Mouse (Mus musculus) CH12.LX (cell line): ENCODE results near the gene Padi1. TPM values are rescaled to one million over a fixed set of nuclear protein-coding genes. Genes with fewer than 3 reads are reported as not detected.

Source experiments
- DNase-seq: peaks from one replicate; pipeline ENCODE4 v3.0.0-alpha.2; 2013; ENCODE audit errors: extremely low read depth
- H3K27ac ChIP-seq: 2 replicates; pipeline ENCODE4 v1.5.1; 2012; ENCODE audit warnings: low read depth, mild to moderate bottlenecking, control low read depth, moderate library complexity; ENCODE audit not compliant: insufficient read depth
- H3K27me3 ChIP-seq: replicated peaks from 2 replicates; pipeline ENCODE3; 2012; ENCODE audit warnings: inconsistent platforms
- H3K36me3 ChIP-seq, 2 experiments: replicated peaks in 1 of 2; 2 replicates each; pipeline versions ENCODE3 to v1.6.1; 2012; ENCODE audit warnings: inconsistent platforms in 1 of 2, low read length in 1 of 2, mild to moderate bottlenecking in 1 of 2, mixed read lengths in 1 of 2, moderate library complexity in 1 of 2; ENCODE audit not compliant: control insufficient read depth in 1 of 2, insufficient read depth in 1 of 2
- H3K4me1 ChIP-seq, 2 experiments: 2 replicates each; pipeline ENCODE4 v1.6.1; 2012; ENCODE audit warnings: inconsistent platforms in 1 of 2, moderate library complexity in 1 of 2; ENCODE audit not compliant: insufficient read depth in 2 of 2, control insufficient read depth in 1 of 2
- H3K4me2 ChIP-seq: 2 replicates; pipeline ENCODE4 v1.6.1; 2012; ENCODE audit warnings: low read depth, mild to moderate bottlenecking, control low read depth; ENCODE audit not compliant: poor library complexity, insufficient read depth, severe bottlenecking
- H3K4me3 ChIP-seq, 3 experiments: fragments of 150-350 bp in 1 of 3; sonication (generic) in 1 of 3; replicated peaks in 1 of 3; 2 replicates each; pipeline versions ENCODE3 to v1.5.1; 2011 to 2012; ENCODE audit warnings: low read depth in 2 of 3, low read length in 2 of 3, mild to moderate bottlenecking in 2 of 3, moderate library complexity in 2 of 3, control low read depth in 1 of 3, improper control_type of control experiment in 1 of 3, inconsistent platforms in 1 of 3, mixed read lengths in 1 of 3; ENCODE audit not compliant: poor library complexity in 1 of 3
- H3K79me2 ChIP-seq: replicated peaks from 2 replicates; pipeline ENCODE4 v1.6.1; 2012; ENCODE audit warnings: mild to moderate bottlenecking, moderate library complexity; ENCODE audit not compliant: control insufficient read depth, poor library complexity, insufficient read depth, severe bottlenecking; ENCODE audit errors: extremely low read depth
- H3K9ac ChIP-seq: 2 replicates; pipeline ENCODE4 v1.6.1; 2012; ENCODE audit warnings: low read depth, mild to moderate bottlenecking, control low read depth, moderate library complexity; ENCODE audit not compliant: insufficient read depth
- H3K9me3 ChIP-seq: replicated peaks from 2 replicates; pipeline ENCODE3; 2012; ENCODE audit warnings: low read length, inconsistent platforms, mixed read lengths
- CHD1 ChIP-seq: IDR thresholded peaks from 2 replicates; pipeline ENCODE4 v1.6.1; 2012; ENCODE audit warnings: low read depth, low read length, improper control_type of control experiment, inconsistent platforms
- CHD2 ChIP-seq: IDR thresholded peaks from 2 replicates; pipeline ENCODE4 v1.6.1; 2011; ENCODE audit warnings: low read length, improper control_type of control experiment
- CTCF ChIP-seq, 2 experiments: IDR thresholded peaks in 1 of 2; conservative IDR thresholded peaks in 1 of 2; 2 replicates each; pipeline ENCODE4 v1.5.1; 2011 to 2012; ENCODE audit warnings: low read depth in 2 of 2, low read length in 2 of 2, improper control_type of control experiment in 1 of 2, inconsistent platforms in 1 of 2, mild to moderate bottlenecking in 1 of 2, moderate library complexity in 1 of 2
- E2F4 ChIP-seq: IDR thresholded peaks from 2 replicates; pipeline ENCODE4 v1.6.1; 2011; ENCODE audit warnings: low read depth, low read length, improper control_type of control experiment; ENCODE audit not compliant: insufficient replicate concordance
- ELF1 ChIP-seq: IDR thresholded peaks from 2 replicates; pipeline ENCODE4 v1.6.1; 2014; ENCODE audit warnings: low read depth, mild to moderate bottlenecking, inconsistent platforms, low read length, improper control_type of control experiment
- GABPA ChIP-seq: IDR thresholded peaks from 2 replicates; pipeline ENCODE4 v1.6.1; 2012; ENCODE audit warnings: low read depth, low read length, improper control_type of control experiment, inconsistent platforms; ENCODE audit not compliant: insufficient replicate concordance
- HCFC1 ChIP-seq: IDR thresholded peaks from 2 replicates; pipeline ENCODE4 v1.6.1; 2012; ENCODE audit warnings: low read depth, mild to moderate bottlenecking, inconsistent platforms, low read length, improper control_type of control experiment
- JUN ChIP-seq: IDR thresholded peaks from 2 replicates; pipeline ENCODE4 v1.6.1; 2011; ENCODE audit warnings: low read depth, mild to moderate bottlenecking, low read length, improper control_type of control experiment, moderate library complexity; ENCODE audit not compliant: insufficient read depth
- MAFK ChIP-seq: IDR thresholded peaks from 2 replicates; pipeline ENCODE4 v1.6.1; 2011; ENCODE audit warnings: low read length, improper control_type of control experiment; ENCODE audit not compliant: insufficient replicate concordance
- MAZ ChIP-seq: IDR thresholded peaks from 2 replicates; pipeline ENCODE4 v1.6.1; 2012; ENCODE audit warnings: low read depth, mild to moderate bottlenecking, inconsistent platforms, low read length, improper control_type of control experiment, moderate library complexity
- MEF2A ChIP-seq: IDR thresholded peaks from 2 replicates; pipeline ENCODE4 v1.6.1; 2014; ENCODE audit warnings: low read depth, mild to moderate bottlenecking, inconsistent platforms, low read length, improper control_type of control experiment, borderline replicate concordance
- MYC ChIP-seq: IDR thresholded peaks from 2 replicates; pipeline ENCODE4 v1.6.1; 2011; ENCODE audit warnings: low read depth, mild to moderate bottlenecking, improper control_type of control experiment, low read length
- NELFE ChIP-seq: IDR thresholded peaks from 2 replicates; pipeline ENCODE4 v1.6.1; 2011; ENCODE audit warnings: low read depth, low read length, improper control_type of control experiment
- PAX5 ChIP-seq: IDR thresholded peaks from 2 replicates; pipeline ENCODE4 v1.6.1; 2012; ENCODE audit warnings: low read length, inconsistent platforms, mixed read lengths
- POLR2A ChIP-seq: IDR thresholded peaks from 2 replicates; pipeline ENCODE4 v1.6.1; 2011; ENCODE audit warnings: low read depth, mild to moderate bottlenecking, improper control_type of control experiment, low read length
- RAD21 ChIP-seq: IDR thresholded peaks from 2 replicates; pipeline ENCODE4 v1.6.1; 2011; ENCODE audit warnings: low read depth, mild to moderate bottlenecking, low read length, improper control_type of control experiment, moderate library complexity
- RCOR1 ChIP-seq: conservative IDR thresholded peaks from 2 replicates; pipeline ENCODE4 v1.6.1; 2012; ENCODE audit warnings: low read depth, mild to moderate bottlenecking, inconsistent platforms, low read length, improper control_type of control experiment
- SMC3 ChIP-seq: IDR thresholded peaks from 2 replicates; pipeline ENCODE4 v1.6.1; 2011; ENCODE audit warnings: low read depth, low read length, improper control_type of control experiment
- TBP ChIP-seq: conservative IDR thresholded peaks from 2 replicates; pipeline ENCODE4 v1.6.1; 2011; ENCODE audit warnings: low read depth, low read length, improper control_type of control experiment
- TCF12 ChIP-seq: IDR thresholded peaks from 2 replicates; pipeline ENCODE4 v1.6.1; 2014; ENCODE audit warnings: low read depth, mild to moderate bottlenecking, inconsistent platforms, low read length, improper control_type of control experiment
- UBTF ChIP-seq: IDR thresholded peaks from 2 replicates; pipeline ENCODE4 v1.6.1; 2012; ENCODE audit warnings: low read depth, mild to moderate bottlenecking, inconsistent platforms, low read length, improper control_type of control experiment, moderate library complexity
- USF1 ChIP-seq: IDR thresholded peaks from 2 replicates; pipeline ENCODE4 v1.6.1; 2014; ENCODE audit warnings: low read depth, mild to moderate bottlenecking, inconsistent platforms, low read length, improper control_type of control experiment
- USF2 ChIP-seq: conservative IDR thresholded peaks from 2 replicates; pipeline ENCODE4 v1.6.1; 2011; ENCODE audit warnings: low read depth, low read length, improper control_type of control experiment
- ZC3H11A ChIP-seq: IDR thresholded peaks from 2 replicates; pipeline ENCODE4 v1.6.1; 2012; ENCODE audit warnings: low read depth, mild to moderate bottlenecking, inconsistent platforms, low read length, improper control_type of control experiment
- ZKSCAN1 ChIP-seq: IDR thresholded peaks from 2 replicates; pipeline ENCODE4 v1.6.1; 2012; ENCODE audit warnings: low read depth, inconsistent platforms, low read length, improper control_type of control experiment, borderline replicate concordance
- ZMIZ1 ChIP-seq: IDR thresholded peaks from 2 replicates; pipeline ENCODE4 v1.6.1; 2012; ENCODE audit warnings: low read depth, mild to moderate bottlenecking, inconsistent platforms, low read length, improper control_type of control experiment
- dilution Hi-C: fragments of 300-500 bp; cut with MboI; formaldehyde crosslinking; loops from 2 replicates; pipeline ENCODE4 v1.14.3; 2020; ENCODE audit warnings: low sequenced_read_pairs; ENCODE audit not compliant: extremely low pct_unique_long_range_greater_than_20kb, extremely low pct_ligation_motif_present
- in situ Hi-C: fragments of 300-500 bp; cut with MboI; formaldehyde crosslinking; loops from 3 replicates; pipeline ENCODE4 v1.14.3; 2019; ENCODE audit warnings: low sequenced_read_pairs, low pct_ligation_motif_present, low pct_unique_long_range_greater_than_20kb, mixed read lengths
- polyA plus RNA-seq: library from polyadenylated mRNA; unstranded; fragments of >175 nt; gene quantifications from 2 replicates; pipeline ENCODE4 v1.2.1, GENCODE M21; 2012; ENCODE audit warnings: low read depth; ENCODE audit not compliant: insufficient read length
- total RNA-seq, 2 experiments: library from RNA; depleted of rRNA; stranded (reverse); fragments of 300-350 nt in 1 of 2; fragments of >200 nt in 1 of 2; gene quantifications; 2 replicates each; pipeline ENCODE4 v1.2.3; 2012 to 2014

Padi1 gene
- total and polyA plus RNA-seq, 3 experiments, result 0.04 TPM; not detected in 2

- no peaks in the 10 kb centered on the region for H3K79me2 ChIP-seq
- H3K9ac ChIP-seq, result no peak overlapping the region
- H3K4me3 ChIP-seq, result no peak overlapping the region
- no peak for DNase-seq
- no peak overlapping the region for H3K27ac ChIP-seq
- H3K4me2 ChIP-seq, result no peak overlapping the region
- H3K4me1 ChIP-seq, result no peaks in the 10 kb centered on the region
- in situ Hi-C loops, result no loop called here
- dilution Hi-C loops, result no loop called here
- no peaks in the 10 kb centered on the region for H3K36me3 ChIP-seq
- no peaks in the 10 kb centered on the region for H3K9me3 ChIP-seq
- TF ChIP-seq MEF2A (no peak), HCFC1 (no peak), MAFK (no peak), ZC3H11A (no peak), TBP (no peak), MYC (no peak), MAZ (no peak), UBTF (no peak), RCOR1 (no peak), ELF1 (no peak), CTCF (conservative IDR thresholded peaks at IDR 0.05 in 1 of 2, IDR thresholded peaks at IDR 0.05 in 1 of 2; ENCODE audit: low read depth in 2 of 2, low read length in 2 of 2) (no peak), POLR2A (no peak), NELFE (no peak), CHD2 (no peak), ZMIZ1 (no peak)
- H3K27me3 ChIP-seq, result peaks cover 75% of the 10 kb centered on the region
Observed at GRCm38 (mm10) chr4:140796786-140797185, 48.8 kb downstream of the Padi1 start.

DNA sequence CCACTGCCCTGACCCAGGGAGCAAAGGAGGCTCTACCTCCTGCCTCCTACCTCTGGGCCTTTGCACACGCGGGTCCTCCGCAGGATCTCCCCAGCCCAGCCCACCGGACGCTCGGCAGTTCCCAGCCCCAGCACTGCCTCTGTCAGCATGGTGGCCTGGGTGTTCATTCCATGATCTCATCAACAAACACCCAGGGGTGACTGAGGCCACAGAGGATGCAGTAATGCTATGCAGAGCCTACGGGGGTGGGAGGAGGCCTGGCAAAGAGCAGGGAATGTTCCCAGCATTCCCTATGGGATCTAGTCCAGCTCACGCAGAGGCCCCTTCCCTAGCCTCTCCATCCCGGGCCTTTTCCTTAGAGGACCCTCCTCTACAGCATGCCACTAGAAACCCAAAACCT lies 50.9 kb downstream of the Padi1 start:
- no peaks in the 10 kb centered on the region for H3K36me3 ChIP-seq
- in situ Hi-C loops, result no loop called here
- dilution Hi-C loops, result no loop called here
- no peak overlapping the region for H3K4me3 ChIP-seq
- no peaks in the 10 kb centered on the region for H3K9me3 ChIP-seq
- H3K27me3 ChIP-seq, result peaks cover 67% of the 10 kb centered on the region
- no peaks in the 10 kb centered on the region for H3K4me1 ChIP-seq
- DNase-seq, result no peak
- H3K27ac ChIP-seq, result no peak overlapping the region
- H3K4me2 ChIP-seq, result no peak overlapping the region
- TF ChIP-seq USF1 (no peak), UBTF (no peak), ZC3H11A (no peak), RAD21 (no peak), MAFK (no peak), GABPA (no peak), ZKSCAN1 (no peak), NELFE (no peak), USF2 (no peak), ELF1 (no peak), MYC (no peak), TCF12 (no peak), TBP (no peak), PAX5 (no peak), HCFC1 (no peak), E2F4 (no peak), CHD1 (no peak), SMC3 (no peak), JUN (no peak)
- TF ChIP-seq, all 38 proteins: peak for 0
- Histone ChIP-seq H3K9ac (no peak overlapping the region), H3K79me2 (no peaks in the 10 kb centered on the region)
